Mouse (Mus musculus): ENCODE data around the gene Gabbr2.

DNA sequence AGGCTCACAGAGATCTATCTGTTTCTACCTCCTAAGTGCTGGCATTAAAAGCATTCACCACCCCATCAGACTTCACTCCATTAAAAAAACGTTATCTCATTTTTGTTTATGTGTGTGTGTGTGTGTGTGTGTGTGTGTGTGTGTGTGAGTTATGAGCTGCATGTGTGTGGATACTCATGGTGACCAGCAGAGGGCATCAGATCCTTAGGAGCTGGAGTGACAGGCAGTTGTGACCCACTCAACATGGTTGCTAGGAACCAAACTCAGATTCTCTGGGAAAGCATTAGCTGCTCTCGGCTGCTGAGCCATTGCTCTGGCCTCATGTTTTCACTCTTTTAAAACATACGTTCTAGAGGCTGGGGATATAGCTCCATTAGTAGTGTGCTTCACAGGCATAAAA is 218.4 kb downstream of the Gabbr2 start:
- TF ChIP-seq CTCF (IDR thresholded peaks at IDR 0.05; ENCODE audit: low read depth, low read length) (peak; percentile 41), POLR2A (IDR thresholded peaks at IDR 0.05; ENCODE audit: insufficient read depth, low read length) (no peak), EP300 (IDR thresholded peaks at IDR 0.05; ENCODE audit: insufficient read depth, low read depth, low read length) (no peak)

Data from ES-Bruce4 (cell line).